Mouse (Mus musculus) liver, adult 2 months (tissue): ENCODE measurements around the gene Setd5.

ENCODE experiments used
- CTCF ChIP-seq: fragments of 200-500 bp; IDR thresholded peaks from 2 replicates; pipeline ENCODE4 v1.5.1; 2011; ENCODE audit warnings: low read depth, low read length, control low read depth
- POLR2A ChIP-seq: fragments of 200-500 bp; IDR thresholded peaks from 2 replicates; pipeline ENCODE4 v1.6.1; 2011; ENCODE audit warnings: low read length, control low read depth; ENCODE audit not compliant: insufficient read depth; ENCODE audit errors: extremely low read depth

GRCm38 (mm10) chr6:113063363-113063762, 13.8 kb upstream of the Setd5 start:
- no peak for TF ChIP-seq CTCF
- TF ChIP-seq POLR2A = no peak
